Mouse (Mus musculus) cerebellum, adult 11 months (tissue): ENCODE measurements around the gene Trabd2b.

Experiments
- DNase-seq: peaks from one replicate; pipeline ENCODE4 v3.0.0; 2022

Trabd2b gene

GRCm38 (mm10) chr4:114611166-114611929 lies 204.8 kb downstream of the Trabd2b start:
- DNase-seq = no peak

GRCm38 (mm10) chr4:114612032-114612431 lies 205.5 kb downstream of the Trabd2b start:
- DNase-seq = no peak

GRCm38 (mm10) chr4:114612827-114613226 lies 206.3 kb downstream of the Trabd2b start:
- no peak for DNase-seq

- DNase-seq = no peak
Observed at GRCm38 (mm10) chr4:114614086-114614485, 207.6 kb downstream of the Trabd2b start.

GRCm38 (mm10) chr4:114615765-114616164 lies 209.2 kb downstream of the Trabd2b start:
- DNase-seq = no peak

- no peak for DNase-seq
Observed at GRCm38 (mm10) chr4:114622929-114623328, 216.4 kb downstream of the Trabd2b start.

- DNase-seq = no peak
Observed at GRCm38 (mm10) chr4:114624114-114624910, 217.8 kb downstream of the Trabd2b start.

GRCm38 (mm10) chr4:114625357-114625756 lies 218.8 kb downstream of the Trabd2b start:
- DNase-seq = no peak

- no peak for DNase-seq
Observed at GRCm38 (mm10) chr4:114625920-114626319, 219.4 kb downstream of the Trabd2b start.

- DNase-seq = no peak
Observed at GRCm38 (mm10) chr4:114627674-114628293, 221.3 kb downstream of the Trabd2b start.

GRCm38 (mm10) chr4:114635889-114636288 lies 229.4 kb downstream of the Trabd2b start:
- DNase-seq = peak; percentile 12

GRCm38 (mm10) chr4:114636324-114636723 lies 229.8 kb downstream of the Trabd2b start:
- DNase-seq = no peak

GRCm38 (mm10) chr4:114637120-114637519 lies 230.6 kb downstream of the Trabd2b start:
- DNase-seq = no peak

GRCm38 (mm10) chr4:114642469-114642868 lies 235.9 kb downstream of the Trabd2b start:
- no peak for DNase-seq

- DNase-seq = no peak
Observed at GRCm38 (mm10) chr4:114643679-114644208, 237.2 kb downstream of the Trabd2b start.

GRCm38 (mm10) chr4:114645341-114645740 lies 238.8 kb downstream of the Trabd2b start:
- DNase-seq = no peak

- DNase-seq = no peak
Observed at GRCm38 (mm10) chr4:114646825-114647681, 240.5 kb downstream of the Trabd2b start.

- DNase-seq = peak; percentile 19
Observed at GRCm38 (mm10) chr4:114647689-114648088, 241.2 kb downstream of the Trabd2b start.

- DNase-seq = no peak
Observed at GRCm38 (mm10) chr4:114648532-114649074, 242.1 kb downstream of the Trabd2b start.

- DNase-seq = no peak
Observed at GRCm38 (mm10) chr4:114650551-114650950, 244.0 kb downstream of the Trabd2b start.

- no peak for DNase-seq
Observed at GRCm38 (mm10) chr4:114651007-114651406, 244.5 kb downstream of the Trabd2b start.

GRCm38 (mm10) chr4:114651606-114652005 lies 245.1 kb downstream of the Trabd2b start:
- DNase-seq = no peak
